ENCODE assay signal across 27 mouse cellular contexts in the genomic region with DNA sequence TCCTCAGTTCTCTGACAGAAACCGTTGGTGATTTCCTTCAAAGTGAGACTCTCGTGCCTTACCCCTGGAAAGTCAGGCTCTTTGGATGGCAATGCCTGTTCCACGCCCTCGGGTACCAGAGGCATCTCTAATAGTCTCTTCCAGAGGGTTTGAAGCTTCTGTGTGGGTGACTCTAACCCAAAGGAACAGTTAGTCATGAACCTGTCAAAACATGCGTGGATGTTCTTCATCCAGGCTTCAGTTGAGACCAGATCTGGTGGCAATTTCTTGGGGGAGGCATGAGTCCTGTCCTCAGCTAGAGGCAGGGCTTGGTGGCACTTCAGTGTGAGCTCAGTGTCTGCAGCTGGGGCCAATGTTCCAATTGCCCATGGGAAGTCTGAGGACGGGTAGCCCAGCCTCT.
"Had no signal": no experiment of that assay in that cellular context is flagged by ENCODE, and none has a peak within 500 bp of the region (broad histone marks: within the 10 kb centered on the region; RNA-seq: fewer than 3 reads in every experiment).

No protein-coding gene starts in this region.

- H3K4me3 ChIP-seq: heart, adult 2 months; heart, embryonic 13.5 days; heart, embryonic 15.5 days; hindbrain, embryonic 10.5 days; hindbrain, embryonic 12.5 days; intestine, embryonic 15.5 days; left cerebral cortex, adult 2 months; limb, embryonic 10.5 days; limb, embryonic 12.5 days had no signal

- H3K9ac ChIP-seq: heart, embryonic 13.5 days; heart, embryonic 15.5 days; hindbrain, embryonic 12.5 days; hindbrain, embryonic 14.5 days; intestine, embryonic 15.5 days; limb, embryonic 12.5 days had no signal

- H3K4me2 ChIP-seq: heart, embryonic 11.5 days; heart, embryonic 13.5 days; heart, embryonic 15.5 days; hindbrain, embryonic 12.5 days; hindbrain, embryonic 14.5 days; intestine, embryonic 15.5 days; limb, embryonic 12.5 days; liver, embryonic 11.5 days had no signal

- ATAC-seq: hindbrain, embryonic 16.5 days; inflammation-experienced regulatory T-cells, adult 6 months; intestine, embryonic 15.5 days; intestine, postnatal 0 days had no signal

- H3K9me3 ChIP-seq: heart, embryonic 13.5 days; heart, embryonic 15.5 days; hindbrain, embryonic 10.5 days; hindbrain, embryonic 12.5 days; intestine, embryonic 15.5 days; limb, embryonic 10.5 days; limb, embryonic 12.5 days had no signal

- DNase-seq: gastrocnemius, postnatal 14 days; gastrocnemius, postnatal 36 days; heart, adult 11 months; heart, adult 2 months; heart, postnatal 14 days; heart, postnatal 4 days; kidney, adult 18-20 months; kidney, adult 8-10 months; kidney, postnatal 10 days; kidney, postnatal 25 days; kidney, postnatal 4 days; layer of hippocampus, adult 9-11 months; liver had no signal

- H3K36me3 ChIP-seq: heart, embryonic 15.5 days; hindbrain, embryonic 10.5 days; hindbrain, embryonic 12.5 days; intestine, embryonic 15.5 days; limb, embryonic 10.5 days had no signal

- H3K27ac ChIP-seq: heart, adult 2 months; heart, embryonic 15.5 days; hindbrain, embryonic 10.5 days; hindbrain, embryonic 12.5 days; hindbrain, embryonic 14.5 days; intestine, embryonic 15.5 days; left cerebral cortex, adult 2 months; limb, embryonic 10.5 days; limb, embryonic 12.5 days had no signal

- H3K27me3 ChIP-seq: heart, embryonic 13.5 days; heart, embryonic 15.5 days; hindbrain, embryonic 12.5 days; intestine, embryonic 15.5 days had no signal
